In genomic region chrX:152001182-152001684, GRCm38 (mm10) we compare ENCODE assay signal across 8 mouse cellular contexts. TPM values are rescaled to one million over a fixed set of nuclear protein-coding genes. Genes with fewer than 3 reads are reported as not detected.
DNase-seq lines count a peak whose midpoint lies in the region; ATAC-seq and TF ChIP-seq lines count a peak whose summit lies in the region.

No protein-coding gene starts in this region.

- peak overlapping the region; percentile 49 for H3K4me3 ChIP-seq in lung, embryonic 15.5 days
- H3K4me3 ChIP-seq in limb, embryonic 14.5 days (replicated peaks; ENCODE audit: low read length): peak overlapping the region; percentile 49
- H3K4me3 ChIP-seq in small intestine, adult 2 months (ENCODE audit: low read depth, low read length): peak overlapping the region; percentile 83; the same call in 1 of the 2 replicates

- no peak for TF ChIP-seq POLR2A in limb, embryonic 14.5 days (IDR thresholded peaks at IDR 0.05; ENCODE audit: borderline replicate concordance, extremely low read depth, insufficient read depth, insufficient read length)
- TF ChIP-seq POLR2A in small intestine, adult 2 months (IDR thresholded peaks at IDR 0.05; ENCODE audit: low read depth, low read length): no peak

- 29% methylated on average over 9 of the region's 9 CpGs for WGBS in lung, embryonic 15.5 days
- WGBS in limb, embryonic 14.5 days: 37% methylated on average over 9 of the region's 9 CpGs
- WGBS in small intestine, adult 2 months: 16% methylated on average over 9 of the region's 9 CpGs

- TF ChIP-seq CTCF in small intestine, adult 2 months (IDR thresholded peaks at IDR 0.05; ENCODE audit: extremely low read depth, insufficient read length, insufficient replicate concordance, low read depth, low read length): no peak

- ATAC-seq in lung, embryonic 15.5 days (ENCODE audit: borderline replicate concordance, extremely low read depth, low FRiP score, low TSS enrichment): no peak
- 0 out of 2 replicates have a peak, but pooled peaks have one; percentile 13 for ATAC-seq in erythroid progenitor cell, adult 5-6 weeks (replicated peaks; ENCODE audit: low FRiP score, poor library complexity, severe bottlenecking)
- ATAC-seq in limb, embryonic 14.5 days (ENCODE audit: low FRiP score, low read depth): 0 out of 2 replicates have a peak, but pooled peaks have one; percentile 10

- H3K36me3 ChIP-seq in lung, embryonic 15.5 days: peaks cover 7% of the 10 kb centered on the region; the same call in 1 of the 2 replicates
- H3K36me3 ChIP-seq in limb, embryonic 14.5 days (ENCODE audit: control insufficient read depth, insufficient read depth, low read length): peaks cover 12% of the 10 kb centered on the region
- H3K36me3 ChIP-seq in small intestine, adult 2 months (ENCODE audit: control insufficient read depth, insufficient read depth, low read length): peaks cover 2% of the 10 kb centered on the region; the same call in 1 of the 2 replicates

- no peak overlapping the region for H3K9ac ChIP-seq in lung, embryonic 15.5 days
- no peak overlapping the region for H3K9ac ChIP-seq in limb, embryonic 14.5 days (ENCODE audit: low read depth, low read length, severe bottlenecking)

- peaks cover 31% of the 10 kb centered on the region; the same call in 1 of the 2 replicates for H3K27me3 ChIP-seq in lung, embryonic 15.5 days
- H3K27me3 ChIP-seq in limb, embryonic 14.5 days (ENCODE audit: control insufficient read depth, insufficient read depth, low read length): no peaks in the 10 kb centered on the region; the same call in 1 of the 2 replicates
- H3K27me3 ChIP-seq in small intestine, adult 2 months (ENCODE audit: control insufficient read depth, insufficient read depth, low read length): no peaks in the 10 kb centered on the region

- no peaks in the 10 kb centered on the region for H3K9me3 ChIP-seq in lung, embryonic 15.5 days
- H3K9me3 ChIP-seq in limb, embryonic 14.5 days (ENCODE audit: control insufficient read depth, low read length): no peaks in the 10 kb centered on the region

- H3K4me1 ChIP-seq in lung, embryonic 15.5 days: no peaks in the 10 kb centered on the region
- H3K4me1 ChIP-seq in limb, embryonic 14.5 days (ENCODE audit: control insufficient read depth, insufficient read depth, low read length): no peaks in the 10 kb centered on the region
- H3K4me1 ChIP-seq in small intestine, adult 2 months (ENCODE audit: control insufficient read depth, insufficient read depth, insufficient read length, low read length): no peaks in the 10 kb centered on the region

- no peak for DNase-seq in lung, postnatal 10 days
- DNase-seq in limb, embryonic 14.5 days (ENCODE audit: low spot score): no peak
- DNase-seq in spleen, adult 12 weeks (ENCODE audit: low spot score): no peak
- no peak for DNase-seq in cerebellum, adult 11-12 months
- DNase-seq in left cerebral cortex, adult 9 months (ENCODE audit: low spot score in 2 of 2): no peak

- H3K4me2 ChIP-seq in lung, embryonic 15.5 days: peak overlapping the region; percentile 61
- H3K4me2 ChIP-seq in limb, embryonic 14.5 days (replicated peaks; ENCODE audit: low read depth, low read length, severe bottlenecking): peak overlapping the region; percentile 50

- no peak overlapping the region for H3K27ac ChIP-seq in lung, embryonic 15.5 days
- 0 out of 2 replicates have a peak overlapping the region, but pooled peaks have one; percentile 26 for H3K27ac ChIP-seq in limb, embryonic 14.5 days (replicated peaks; ENCODE audit: low read depth, low read length)
- H3K27ac ChIP-seq in small intestine, adult 2 months (ENCODE audit: insufficient read depth, low read depth, low read length): no peak overlapping the region

RNA-seq across cellular contexts. Expression of gene Hsd17b10, which starts 0.4 kb away (rescaled TPM):
- 211 and 216 TPM in 2 replicates for polyA plus RNA-seq in lung, embryonic 15.5 days (2015; fragmentation: Nextera tagmentation; extraction: Ambion mirVana)
- 35.6 and 47.2 TPM in 2 replicates for total RNA-seq in erythroid progenitor cell, adult 5-6 weeks (2015; ENCODE audit: low replicate concordance)
- 26.8 and 31.2 TPM in 2 replicates for total RNA-seq in erythroid progenitor cell, adult 5-6 weeks (2017; ENCODE audit: low replicate concordance)
- 94.4 and 98.9 TPM in 2 replicates for polyA plus RNA-seq in limb, embryonic 14.5 days (2012; rRNA removed)
- polyA plus RNA-seq in limb, embryonic 14.5 days (2014; fragmentation: Nextera tagmentation; extraction: Ambion mirVana): 222 and 235 TPM in 2 replicates
- 30.7 and 33.8 TPM in 2 replicates for polyA plus RNA-seq in small intestine, adult 2 months (2012; rRNA removed)

RNA-seq across cellular contexts. Expression of gene Ribc1, which starts 14.9 kb away (rescaled TPM):
- 2.6 and 2.9 TPM in 2 replicates for polyA plus RNA-seq in lung, embryonic 15.5 days (2015; fragmentation: Nextera tagmentation; extraction: Ambion mirVana)
- total RNA-seq in erythroid progenitor cell, adult 5-6 weeks (2015; ENCODE audit: low replicate concordance): 2.5 and 5.4 TPM in 2 replicates
- total RNA-seq in erythroid progenitor cell, adult 5-6 weeks (2017; ENCODE audit: low replicate concordance): 0.68 and 1.4 TPM in 2 replicates
- polyA plus RNA-seq in limb, embryonic 14.5 days (2012; rRNA removed): 0.33 and 0.60 TPM in 2 replicates
- 1.6 and 1.8 TPM in 2 replicates for polyA plus RNA-seq in limb, embryonic 14.5 days (2014; fragmentation: Nextera tagmentation; extraction: Ambion mirVana)
- 0.33 and 0.67 TPM in 2 replicates for polyA plus RNA-seq in small intestine, adult 2 months (2012; rRNA removed)

RNA-seq across cellular contexts. Expression of gene Smc1a, which starts 15.0 kb away (rescaled TPM):
- 107 and 116 TPM in 2 replicates for polyA plus RNA-seq in lung, embryonic 15.5 days (2015; fragmentation: Nextera tagmentation; extraction: Ambion mirVana)
- total RNA-seq in erythroid progenitor cell, adult 5-6 weeks (2015; ENCODE audit: low replicate concordance): 172 TPM in 2 replicates
- 304 and 351 TPM in 2 replicates for total RNA-seq in erythroid progenitor cell, adult 5-6 weeks (2017; ENCODE audit: low replicate concordance)
- polyA plus RNA-seq in limb, embryonic 14.5 days (2012; rRNA removed): 62.0 and 80.6 TPM in 2 replicates
- polyA plus RNA-seq in limb, embryonic 14.5 days (2014; fragmentation: Nextera tagmentation; extraction: Ambion mirVana): 91.3 and 96.3 TPM in 2 replicates
- 4.5 and 10.4 TPM in 2 replicates for polyA plus RNA-seq in small intestine, adult 2 months (2012; rRNA removed)
